Mouse (Mus musculus): ENCODE measurements around the gene Zfpm1.

- TF ChIP-seq MAX (IDR thresholded peaks at IDR 0.05), result no peak
- TF ChIP-seq CTCF (IDR thresholded peaks at IDR 0.05; ENCODE audit: control insufficient read depth, insufficient read depth, insufficient read length), result no peak
- no peak for TF ChIP-seq MYOG (IDR thresholded peaks at IDR 0.05; ENCODE audit: control insufficient read depth, extremely low read depth, insufficient read length)
Observed at GRCm38 (mm10) chr8:122251739-122252138, 30.2 kb upstream of the Zfpm1 start.

Measured in C2C12 (cell line).